Mouse (Mus musculus): ENCODE measurements at regions not wholly inside any gene's neighbourhood (a gene's known extent, or its start where the extent isn't known, plus 50 kb on each side); places are given as distances from the start of the nearest gene placed in this dataset.

GRCm38 (mm10) chr7:137940084-137940483, 457.4 kb downstream of the Tcerg1l start:
- no peak overlapping the region for H3K9ac ChIP-seq
- no peak for DNase-seq (ENCODE audit: low spot score)

GRCm38 (mm10) chr7:137944991-137945390, 452.5 kb downstream of the Tcerg1l start:
- Histone ChIP-seq H3K9me3 (ENCODE audit: control insufficient read depth, low read length) (no peaks in the 10 kb centered on the region), H3K4me3 (replicated peaks; ENCODE audit: low read length) (no peak overlapping the region), H3K4me1 (replicated peaks; ENCODE audit: control insufficient read depth, insufficient read depth, low read length) (0 out of 2 replicates have a peak, but pooled peaks cover 4% of the 10 kb centered on the region), H3K9ac (no peak overlapping the region), H3K27ac (no peak overlapping the region), H3K4me2 (replicated peaks) (no peak overlapping the region), H3K36me3 (replicated peaks; ENCODE audit: control insufficient read depth, insufficient read depth) (no peaks in the 10 kb centered on the region), H3K27me3 (ENCODE audit: control insufficient read depth, insufficient read depth, low read length) (no peaks in the 10 kb centered on the region)
- DNase-seq (ENCODE audit: low spot score) (no peak), ATAC-seq (ENCODE audit: low FRiP score) (no peak)
- WGBS, result 94% methylated on average over 2 of the region's 2 CpGs

More at GRCm38 (mm10) chr7:137940084-137940483, 457.4 kb downstream of the Tcerg1l start:
- no peak overlapping the region for H3K4me3 ChIP-seq (replicated peaks; ENCODE audit: low read length)
- no peak overlapping the region for H3K27ac ChIP-seq
- H3K9me3 ChIP-seq (ENCODE audit: control insufficient read depth, low read length), result no peaks in the 10 kb centered on the region
- H3K4me1 ChIP-seq (replicated peaks; ENCODE audit: control insufficient read depth, insufficient read depth, low read length), result 0 out of 2 replicates have a peak, but pooled peaks cover 4% of the 10 kb centered on the region
- no peaks in the 10 kb centered on the region for H3K36me3 ChIP-seq (replicated peaks; ENCODE audit: control insufficient read depth, insufficient read depth)
- H3K4me2 ChIP-seq (replicated peaks), result no peak overlapping the region
- H3K27me3 ChIP-seq (ENCODE audit: control insufficient read depth, insufficient read depth, low read length), result no peaks in the 10 kb centered on the region
- no peak for ATAC-seq (ENCODE audit: low FRiP score)
- 16% methylated on average over 5 of the region's 5 CpGs for WGBS

- ATAC-seq (ENCODE audit: low FRiP score) (no peak), DNase-seq (ENCODE audit: low spot score) (no peak)
- H3K4me3 ChIP-seq (replicated peaks; ENCODE audit: low read length), result no peak overlapping the region
- no peaks in the 10 kb centered on the region for H3K4me1 ChIP-seq (replicated peaks; ENCODE audit: control insufficient read depth, insufficient read depth, low read length)
- no peak overlapping the region for H3K27ac ChIP-seq
- no peak overlapping the region for H3K4me2 ChIP-seq (replicated peaks)
- no peaks in the 10 kb centered on the region for H3K36me3 ChIP-seq (replicated peaks; ENCODE audit: control insufficient read depth, insufficient read depth)
- WGBS, result 19% methylated on average over 5 of the region's 5 CpGs
- H3K9me3 ChIP-seq (ENCODE audit: control insufficient read depth, low read length), result no peaks in the 10 kb centered on the region
- no peak overlapping the region for H3K9ac ChIP-seq
- H3K27me3 ChIP-seq (ENCODE audit: control insufficient read depth, insufficient read depth, low read length), result no peaks in the 10 kb centered on the region
Observed at GRCm38 (mm10) chr7:137947424-137947823, 450.1 kb downstream of the Tcerg1l start.

GRCm38 (mm10) chr7:137957354-137957753, 440.2 kb downstream of the Tcerg1l start:
- Histone ChIP-seq H3K36me3 (replicated peaks; ENCODE audit: control insufficient read depth, insufficient read depth) (no peaks in the 10 kb centered on the region), H3K27ac (no peak overlapping the region), H3K9me3 (ENCODE audit: control insufficient read depth, low read length) (no peaks in the 10 kb centered on the region), H3K4me2 (replicated peaks) (no peak overlapping the region), H3K4me1 (replicated peaks; ENCODE audit: control insufficient read depth, insufficient read depth, low read length) (no peaks in the 10 kb centered on the region), H3K9ac (no peak overlapping the region), H3K27me3 (ENCODE audit: control insufficient read depth, insufficient read depth, low read length) (no peaks in the 10 kb centered on the region), H3K4me3 (replicated peaks; ENCODE audit: low read length) (no peak overlapping the region)
- 57% methylated on average over 5 of the region's 5 CpGs for WGBS
- DNase-seq (ENCODE audit: low spot score) (no peak), ATAC-seq (ENCODE audit: low FRiP score) (no peak)

- H3K4me3 ChIP-seq (replicated peaks; ENCODE audit: low read length), result no peak overlapping the region
- no peaks in the 10 kb centered on the region for H3K36me3 ChIP-seq (replicated peaks; ENCODE audit: control insufficient read depth, insufficient read depth)
- no peaks in the 10 kb centered on the region for H3K9me3 ChIP-seq (ENCODE audit: control insufficient read depth, low read length)
- H3K27ac ChIP-seq, result no peak overlapping the region
- H3K9ac ChIP-seq, result no peak overlapping the region
- no peak overlapping the region for H3K4me2 ChIP-seq (replicated peaks)
- no peaks in the 10 kb centered on the region for H3K27me3 ChIP-seq (ENCODE audit: control insufficient read depth, insufficient read depth, low read length)
- ATAC-seq (ENCODE audit: low FRiP score) (no peak), DNase-seq (ENCODE audit: low spot score) (no peak)
- H3K4me1 ChIP-seq (replicated peaks; ENCODE audit: control insufficient read depth, insufficient read depth, low read length), result no peaks in the 10 kb centered on the region
- WGBS, result 72% methylated on average over 5 of the region's 5 CpGs
Observed at GRCm38 (mm10) chr7:137957848-137958247, 439.7 kb downstream of the Tcerg1l start.

DNA sequence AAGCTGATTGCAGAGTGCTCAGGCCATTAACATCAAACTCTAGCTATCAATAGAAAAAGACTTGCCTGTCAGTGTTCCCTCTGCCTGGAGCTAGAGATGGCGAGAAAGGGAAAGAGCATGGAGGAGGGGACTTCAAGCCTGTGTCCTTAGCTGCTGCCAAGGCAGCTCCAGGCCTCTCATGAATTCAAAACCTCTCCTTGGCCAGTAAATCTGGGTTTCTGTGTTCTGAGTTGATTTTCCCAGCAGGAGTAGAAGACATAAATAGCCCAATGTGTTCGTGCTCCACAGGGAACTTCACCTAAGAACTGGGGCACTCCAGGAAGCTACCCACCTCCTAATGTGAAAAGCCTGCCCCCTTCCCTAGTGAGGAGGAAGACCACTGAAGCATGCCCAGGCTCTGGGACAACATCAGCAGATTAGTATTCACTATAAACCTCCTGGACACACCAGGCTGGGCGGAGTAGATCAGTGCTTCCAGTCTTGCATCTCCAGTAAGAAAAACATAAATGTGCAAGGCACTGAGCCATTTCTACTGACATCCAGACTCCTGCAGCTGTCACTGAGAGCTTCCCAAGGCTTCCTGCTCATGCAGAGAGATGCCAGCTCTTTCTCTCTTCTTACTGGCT, 433.9 kb downstream of the Tcerg1l start:
- no peak for ATAC-seq (ENCODE audit: low FRiP score)
- Histone ChIP-seq H3K4me1 (replicated peaks; ENCODE audit: control insufficient read depth, insufficient read depth, low read length) (no peaks in the 10 kb centered on the region), H3K9ac (no peak overlapping the region), H3K4me2 (replicated peaks) (no peak overlapping the region), H3K36me3 (replicated peaks; ENCODE audit: control insufficient read depth, insufficient read depth) (no peaks in the 10 kb centered on the region), H3K27me3 (ENCODE audit: control insufficient read depth, insufficient read depth, low read length) (no peaks in the 10 kb centered on the region), H3K9me3 (ENCODE audit: control insufficient read depth, low read length) (no peaks in the 10 kb centered on the region), H3K27ac (no peak overlapping the region), H3K4me3 (replicated peaks; ENCODE audit: low read length) (no peak overlapping the region)
- WGBS, result 55% methylated on average over 3 of the region's 3 CpGs
- DNase-seq (ENCODE audit: low spot score), result no peak

DNA sequence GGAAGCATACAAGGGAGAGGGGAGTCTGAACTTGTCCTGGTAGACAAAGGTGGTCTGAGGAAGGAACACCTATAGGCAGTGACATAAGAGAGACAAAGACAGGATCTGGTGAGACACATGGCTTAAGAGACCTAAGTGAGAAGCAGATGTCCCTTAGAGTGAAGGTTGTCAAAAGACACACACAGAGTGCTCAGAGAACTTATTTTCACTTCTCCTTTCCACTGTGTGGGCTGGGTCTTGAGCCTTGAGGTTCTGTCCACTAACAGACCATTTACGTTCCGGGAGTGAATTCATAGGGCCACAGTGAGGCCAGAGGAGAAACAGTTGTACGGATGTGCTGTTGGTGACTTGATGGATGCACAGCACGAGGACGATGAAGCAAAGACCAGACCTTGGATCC, 422.8 kb downstream of the Tcerg1l start:
- no peak for DNase-seq (ENCODE audit: low spot score)
- H3K9me3 ChIP-seq (ENCODE audit: control insufficient read depth, low read length), result no peaks in the 10 kb centered on the region
- H3K27me3 ChIP-seq (ENCODE audit: control insufficient read depth, insufficient read depth, low read length), result no peaks in the 10 kb centered on the region
- H3K9ac ChIP-seq, result no peak overlapping the region
- no peak overlapping the region for H3K4me2 ChIP-seq (replicated peaks)
- no peaks in the 10 kb centered on the region for H3K4me1 ChIP-seq (replicated peaks; ENCODE audit: control insufficient read depth, insufficient read depth, low read length)
- ATAC-seq (ENCODE audit: low FRiP score), result no peak
- H3K27ac ChIP-seq, result no peak overlapping the region
- H3K4me3 ChIP-seq (replicated peaks; ENCODE audit: low read length), result no peak overlapping the region
- WGBS, result 95% methylated on average over 5 of the region's 5 CpGs
- H3K36me3 ChIP-seq (replicated peaks; ENCODE audit: control insufficient read depth, insufficient read depth), result no peaks in the 10 kb centered on the region

GRCm38 (mm10) chr7:137977527-137977926, 420.0 kb downstream of the Tcerg1l start:
- Histone ChIP-seq H3K9me3 (ENCODE audit: control insufficient read depth, low read length) (no peaks in the 10 kb centered on the region), H3K36me3 (replicated peaks; ENCODE audit: control insufficient read depth, insufficient read depth) (no peaks in the 10 kb centered on the region), H3K27me3 (ENCODE audit: control insufficient read depth, insufficient read depth, low read length) (no peaks in the 10 kb centered on the region), H3K4me3 (replicated peaks; ENCODE audit: low read length) (no peak overlapping the region), H3K27ac (no peak overlapping the region), H3K4me1 (replicated peaks; ENCODE audit: control insufficient read depth, insufficient read depth, low read length) (no peaks in the 10 kb centered on the region), H3K9ac (no peak overlapping the region), H3K4me2 (replicated peaks) (no peak overlapping the region)
- 93% methylated on average over 1 of the region's 1 CpGs for WGBS
- DNase-seq (ENCODE audit: low spot score), result no peak
- no peak for ATAC-seq (ENCODE audit: low FRiP score)

- no peaks in the 10 kb centered on the region for H3K36me3 ChIP-seq (replicated peaks; ENCODE audit: control insufficient read depth, insufficient read depth)
- no peak overlapping the region for H3K4me2 ChIP-seq (replicated peaks)
- no peaks in the 10 kb centered on the region for H3K27me3 ChIP-seq (ENCODE audit: control insufficient read depth, insufficient read depth, low read length)
- H3K9ac ChIP-seq, result no peak overlapping the region
- no peak overlapping the region for H3K4me3 ChIP-seq (replicated peaks; ENCODE audit: low read length)
- no peak overlapping the region for H3K27ac ChIP-seq
- no peak for ATAC-seq (ENCODE audit: low FRiP score)
- H3K4me1 ChIP-seq (replicated peaks; ENCODE audit: control insufficient read depth, insufficient read depth, low read length), result no peaks in the 10 kb centered on the region
- WGBS, result 94% methylated on average over 4 of the region's 4 CpGs
- no peak for DNase-seq (ENCODE audit: low spot score)
- H3K9me3 ChIP-seq (ENCODE audit: control insufficient read depth, low read length), result no peaks in the 10 kb centered on the region
Observed at GRCm38 (mm10) chr7:137979361-137979760, 418.2 kb downstream of the Tcerg1l start.

GRCm38 (mm10) chr7:138005806-138006205, 391.7 kb downstream of the Tcerg1l start:
- no peak for ATAC-seq (ENCODE audit: low FRiP score)
- H3K27me3 ChIP-seq (ENCODE audit: control insufficient read depth, insufficient read depth, low read length), result no peaks in the 10 kb centered on the region
- H3K27ac ChIP-seq, result no peak overlapping the region
- no peaks in the 10 kb centered on the region for H3K36me3 ChIP-seq (replicated peaks; ENCODE audit: control insufficient read depth, insufficient read depth)
- peaks cover 5% of the 10 kb centered on the region; the same call in 1 of the 2 replicates for H3K4me1 ChIP-seq (replicated peaks; ENCODE audit: control insufficient read depth, insufficient read depth, low read length)
- H3K4me2 ChIP-seq (replicated peaks), result no peak overlapping the region
- no peaks in the 10 kb centered on the region for H3K9me3 ChIP-seq (ENCODE audit: control insufficient read depth, low read length)
- no peak overlapping the region for H3K4me3 ChIP-seq (replicated peaks; ENCODE audit: low read length)
- no peak for DNase-seq (ENCODE audit: low spot score)
- WGBS, result 26% methylated on average over 3 of the region's 3 CpGs
- H3K9ac ChIP-seq, result no peak overlapping the region
